Mouse (Mus musculus) Patski (cell line): ENCODE results near the gene Cmtm7. TPM values are rescaled to one million over a fixed set of nuclear protein-coding genes. Genes with fewer than 3 reads are reported as not detected.

ENCODE experiments used
- ATAC-seq: fragments of 100-300 bp; one replicate; pipeline ENCODE4 v1.8.0; 2021
- CTCF ChIA-PET: fragments of 350-600 bp; sonication (Branson Sonifier 250); formaldehyde crosslinking; loops from one replicate; lab custom pipeline; 2022; ENCODE audit warnings: inconsistent platforms; lab: Charles Lee
- POLR2A ChIA-PET: fragments of 350-600 bp; sonication (Branson Sonifier 250); formaldehyde crosslinking; loops from one replicate; lab custom pipeline; 2022; ENCODE audit warnings: antibody characterized with exemption, inconsistent platforms; lab: Charles Lee
- DNase-seq: peaks from one replicate; pipeline ENCODE4 v3.0.0-alpha.2; 2011; ENCODE audit warnings: low read depth, low spot score
- H3K27me3 ChIP-seq: fragments of 371-371 bp; one replicate; pipeline ENCODE4 v1.5.1; 2021
- CTCF ChIP-seq: fragments of 100-300 bp; IDR thresholded peaks from one replicate; pipeline ENCODE4 v1.5.1; 2021
- in situ Hi-C: fragments of 300-500 bp; cut with MboI; formaldehyde crosslinking; loops from 3 replicates; pipeline ENCODE4 v1.11.1; 2018; ENCODE audit warnings: low pct_unique_long_range_greater_than_20kb, mixed read lengths
- polyA plus RNA-seq: library from polyadenylated mRNA; unstranded; gene quantifications from one replicate; pipeline ENCODE4 v1.2.3, GENCODE M21; 2021

The Cmtm7 gene
- polyA plus RNA-seq, 1 experiment from 2014 or later, result 73.0 TPM

DNA sequence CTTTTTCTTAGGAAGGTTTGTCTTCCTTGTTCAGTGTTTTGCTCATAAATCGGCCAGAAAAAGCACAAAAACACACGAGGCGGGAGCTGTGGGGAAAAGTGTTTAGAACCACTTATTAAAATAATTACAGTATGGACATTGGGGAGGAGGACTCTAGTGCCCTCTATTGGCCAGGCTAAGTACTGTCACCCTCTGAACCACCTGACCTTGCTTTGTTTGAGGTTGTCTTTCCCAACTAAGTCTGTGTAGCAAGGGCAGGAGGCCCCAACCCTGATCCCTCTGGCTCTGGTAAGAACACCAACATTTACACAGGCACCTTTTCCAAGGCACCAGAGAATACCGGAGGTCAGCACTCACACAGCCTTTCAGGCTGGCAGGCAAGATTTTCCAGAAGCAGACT, 33.7 kb upstream of the Cmtm7 start:
- CTCF ChIA-PET, result interaction anchor here (0.9 kb wide), 1 partner anchor 64 kb away, joined by 3 read pairs; no protein-coding TSS in a partner anchor
- ATAC-seq (no peak), DNase-seq (no peak)
- in situ Hi-C loops, result no loop called here
- POLR2A ChIA-PET, result no interaction called here
- H3K27me3 ChIP-seq, result no peaks in the 10 kb centered on the region
- peak; percentile 77 for TF ChIP-seq CTCF

DNA sequence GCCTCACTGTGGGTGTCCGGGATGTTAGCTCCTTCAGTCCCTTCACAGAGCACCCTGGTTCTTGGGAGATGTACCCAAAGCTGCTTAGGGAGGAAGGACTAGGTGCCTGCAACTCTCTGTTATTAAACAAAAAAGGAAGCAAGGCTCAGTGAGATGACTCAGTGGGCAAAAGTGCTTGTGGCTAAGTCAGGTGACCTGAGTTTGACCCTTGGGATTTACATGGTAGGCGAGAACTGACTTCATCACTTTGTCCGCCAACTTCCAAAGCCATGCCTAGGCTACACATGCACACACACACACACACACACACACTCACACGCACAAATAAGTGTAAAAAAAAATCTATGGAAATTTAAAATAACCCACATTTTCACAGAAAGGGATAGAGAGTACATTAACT, 30.3 kb upstream of the Cmtm7 start:
- TF ChIP-seq CTCF, result no peak
- H3K27me3 ChIP-seq, result no peaks in the 10 kb centered on the region
- DNase-seq (no peak), ATAC-seq (no peak)
- POLR2A ChIA-PET, result no interaction called here
- in situ Hi-C loops, result no loop called here
- CTCF ChIA-PET, result no interaction called here

DNA sequence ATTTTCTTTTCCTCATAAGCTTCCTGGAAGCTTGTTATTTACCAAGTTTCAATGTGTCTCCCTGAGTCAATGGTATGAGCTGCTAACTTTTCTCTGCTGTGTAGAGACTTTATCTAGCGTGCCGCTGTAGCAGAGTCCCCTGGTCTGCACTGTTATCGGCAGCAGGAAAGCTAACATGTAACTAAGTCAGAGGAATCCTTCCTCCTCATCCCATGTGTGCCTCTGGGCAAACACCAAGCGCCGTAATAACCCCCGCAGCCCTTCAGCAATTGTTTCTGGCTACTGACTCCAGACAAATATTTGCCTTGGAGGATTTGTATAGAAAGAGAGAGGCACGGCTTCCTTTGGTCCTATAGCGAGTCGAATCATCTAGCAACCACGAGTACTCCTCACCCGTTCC, 29.2 kb upstream of the Cmtm7 start:
- no peak for DNase-seq
- ChIA-PET POLR2A (no interaction called here), CTCF (no interaction called here)
- no peak for ATAC-seq
- in situ Hi-C loops, result no loop called here
- TF ChIP-seq CTCF, result no peak
- H3K27me3 ChIP-seq, result no peaks in the 10 kb centered on the region

DNA sequence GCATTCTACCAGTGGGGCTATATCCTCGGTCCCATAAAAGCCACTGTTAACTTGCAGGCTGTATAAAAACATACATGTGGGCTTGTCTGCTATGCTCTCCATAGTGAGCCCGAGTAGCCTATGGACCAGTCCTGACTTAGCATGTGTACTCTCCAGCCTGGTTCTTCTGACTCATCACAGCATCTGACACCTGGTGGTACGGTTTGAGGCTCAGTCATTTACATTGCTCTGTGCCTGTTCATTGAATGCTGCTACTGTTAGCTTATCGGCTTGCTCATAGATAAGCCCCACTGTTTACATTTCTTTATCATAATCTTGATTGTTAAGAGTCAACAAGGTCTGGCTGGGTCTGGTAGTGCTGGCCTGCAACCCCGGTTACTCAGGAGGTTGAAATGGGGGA, 27.0 kb upstream of the Cmtm7 start:
- no peak for TF ChIP-seq CTCF
- H3K27me3 ChIP-seq, result no peaks in the 10 kb centered on the region
- ATAC-seq (no peak), DNase-seq (no peak)
- POLR2A ChIA-PET, result no interaction called here
- in situ Hi-C loops, result no loop called here
- CTCF ChIA-PET, result no interaction called here

DNA sequence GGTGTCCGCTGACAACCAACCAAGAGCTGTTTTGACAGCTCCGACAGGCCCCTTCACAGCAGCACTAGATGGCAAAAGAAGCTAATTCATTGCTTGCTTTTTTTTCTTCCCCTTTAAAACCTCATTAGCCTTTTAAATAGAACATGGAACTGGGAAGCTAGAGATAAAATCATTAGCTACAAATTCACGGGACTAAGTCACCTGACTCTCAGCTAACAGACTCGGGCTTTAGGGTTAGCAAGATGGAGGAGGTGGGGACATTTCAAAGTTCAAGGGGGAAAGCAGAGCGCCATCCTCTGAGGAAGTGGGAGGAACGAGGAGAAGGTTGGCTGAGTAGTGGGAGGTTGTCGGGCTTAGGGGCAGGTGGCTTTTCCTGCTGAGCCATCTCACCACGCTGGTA, 25.6 kb upstream of the Cmtm7 start:
- no peak for TF ChIP-seq CTCF
- ATAC-seq (no peak), DNase-seq (no peak)
- in situ Hi-C loops, result no loop called here
- POLR2A ChIA-PET, result no interaction called here
- CTCF ChIA-PET, result interaction anchor here (0.9 to 1.6 kb wide), 2 partner anchors 9 to 74 kb away, joined by 3 read pairs; no protein-coding TSS in a partner anchor
- no peaks in the 10 kb centered on the region for H3K27me3 ChIP-seq

DNA sequence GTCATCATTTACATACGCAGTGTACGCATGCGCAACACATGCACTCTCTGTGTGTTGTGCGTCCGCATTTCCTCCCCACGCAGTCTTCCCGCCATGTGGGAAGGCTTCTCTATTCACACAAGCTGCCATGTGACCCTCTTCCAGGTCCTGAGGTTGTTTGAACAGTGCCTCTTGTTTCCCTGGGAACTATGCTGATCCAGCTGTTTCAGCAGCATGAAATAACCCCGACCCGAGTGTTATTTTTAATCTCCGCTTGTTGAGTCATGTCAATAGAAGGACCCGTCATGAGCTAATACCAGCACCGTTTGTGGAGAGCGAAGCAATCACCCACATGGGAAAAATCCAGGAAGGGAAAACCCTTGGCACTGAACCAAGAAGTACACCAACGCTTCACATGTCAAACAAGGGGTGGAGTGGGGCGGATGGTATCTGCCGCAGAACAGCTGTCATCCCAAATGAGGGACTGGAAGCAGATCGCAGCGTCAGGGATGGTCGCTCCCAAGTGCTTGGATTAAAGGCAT, 23.6 kb upstream of the Cmtm7 start:
- ATAC-seq, result no peak
- ChIA-PET CTCF (interaction anchor here (1.3 to 1.4 kb wide), 2 partner anchors 12 to 51 kb away, joined by 3 read pairs; no protein-coding TSS in a partner anchor), POLR2A (no interaction called here)
- H3K27me3 ChIP-seq, result no peaks in the 10 kb centered on the region
- no peak for DNase-seq
- no peak for TF ChIP-seq CTCF
- in situ Hi-C loops, result no loop called here

DNA sequence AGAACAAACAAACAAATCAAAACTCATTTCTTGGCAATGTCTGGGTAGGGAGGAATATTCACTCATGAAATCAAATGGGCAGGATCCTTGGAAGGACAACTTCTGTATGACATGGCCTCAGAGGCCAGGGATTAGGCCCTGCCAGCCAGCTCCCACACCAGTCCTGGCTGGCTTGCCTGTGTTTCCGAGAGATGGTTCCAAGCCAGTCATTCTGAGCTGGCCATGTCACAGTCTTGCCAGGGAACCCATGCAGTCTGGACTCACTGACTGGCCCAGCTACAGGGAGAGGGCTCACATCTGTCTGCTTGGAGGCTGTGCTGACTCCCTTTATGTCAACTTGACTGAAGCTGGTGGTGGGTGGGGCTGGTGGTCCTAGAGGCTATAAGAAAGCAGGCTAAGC, 20.5 kb upstream of the Cmtm7 start:
- in situ Hi-C loops, result no loop called here
- no peak for DNase-seq
- H3K27me3 ChIP-seq, result no peaks in the 10 kb centered on the region

DNA sequence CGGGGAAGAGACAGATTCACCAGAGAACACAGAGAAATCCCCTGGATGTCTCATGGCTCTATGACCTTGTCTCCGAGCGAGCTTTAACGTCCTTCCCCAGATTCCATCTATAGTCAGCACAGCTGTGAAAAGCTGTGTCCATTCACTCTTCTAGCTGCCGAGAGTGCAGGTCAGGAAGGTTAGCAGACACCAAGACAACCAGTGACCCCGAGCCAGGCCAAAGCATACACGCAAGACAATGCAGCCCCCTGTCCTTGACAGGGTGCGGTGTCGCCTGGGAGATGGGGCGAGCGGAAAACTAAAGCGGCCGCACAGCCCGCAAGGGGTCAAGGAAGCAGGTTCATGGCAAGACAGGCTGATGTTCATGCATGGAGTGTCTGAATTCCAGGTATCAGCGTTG, 19.6 kb upstream of the Cmtm7 start:
- no peak for TF ChIP-seq CTCF
- DNase-seq (no peak), ATAC-seq (no peak)
- H3K27me3 ChIP-seq, result no peaks in the 10 kb centered on the region
- ChIA-PET CTCF (interaction anchor here (0.8 to 2.5 kb wide), 2 partner anchors 81 to 86 kb away, joined by 3 to 6 read pairs; no protein-coding TSS in a partner anchor), POLR2A (no interaction called here)
- in situ Hi-C loops, result no loop called here

More for the DNA sequence above, 20.5 kb upstream of the Cmtm7 start:
- TF ChIP-seq CTCF, result no peak
- ChIA-PET CTCF (interaction anchor here (2.5 kb wide), 1 partner anchor 85 kb away, joined by 6 read pairs; no protein-coding TSS in a partner anchor), POLR2A (interaction anchor here (0.6 kb wide), 1 partner anchor 50 kb away, joined by 4 read pairs; no protein-coding TSS in a partner anchor)
- no peak for ATAC-seq

DNA sequence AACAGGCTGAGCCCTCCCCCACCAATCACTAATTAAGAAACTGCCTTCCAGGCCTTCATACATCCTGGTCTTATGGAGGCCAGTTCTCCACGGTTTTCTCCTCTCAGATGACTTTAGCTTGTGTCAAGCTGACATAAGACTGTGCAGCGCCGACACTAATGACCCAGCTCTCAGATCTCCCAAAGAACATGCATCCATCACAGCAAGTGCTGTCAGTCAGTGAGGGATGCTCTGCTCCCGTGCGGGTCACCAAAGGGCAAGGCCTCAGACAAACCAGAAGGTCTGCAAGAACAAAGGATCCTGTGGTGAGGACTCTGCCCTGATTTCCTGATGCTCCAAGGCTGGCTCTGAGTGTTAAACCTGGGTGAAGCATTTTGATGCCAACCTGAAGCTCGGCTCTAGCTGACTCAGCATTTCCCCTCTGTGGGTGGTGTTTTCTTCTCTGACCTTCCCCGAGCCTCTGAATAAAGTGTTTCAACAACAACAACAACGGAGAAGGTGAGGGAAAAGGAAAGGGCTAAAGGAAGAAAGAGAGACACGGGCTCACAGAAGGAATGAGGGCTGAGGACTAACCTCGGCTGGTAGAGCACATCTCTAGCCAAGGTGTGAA, 17.9 kb upstream of the Cmtm7 start:
- no peaks in the 10 kb centered on the region for H3K27me3 ChIP-seq
- no peak for TF ChIP-seq CTCF
- POLR2A ChIA-PET, result interaction anchor here (1.1 kb wide), 1 partner anchor 43 kb away, joined by 3 read pairs; no protein-coding TSS in a partner anchor
- DNase-seq, result no peak
- CTCF ChIA-PET, result interaction anchor here (1.5 to 2.4 kb wide), 3 partner anchors 88 to 157 kb away, joined by 4 to 8 read pairs (median 5); no protein-coding TSS in a partner anchor
- no peak for ATAC-seq
- in situ Hi-C loops, result loop anchor here (5.0 kb wide), 1 partner anchor 83 kb away; no protein-coding TSS in a partner anchor

DNA sequence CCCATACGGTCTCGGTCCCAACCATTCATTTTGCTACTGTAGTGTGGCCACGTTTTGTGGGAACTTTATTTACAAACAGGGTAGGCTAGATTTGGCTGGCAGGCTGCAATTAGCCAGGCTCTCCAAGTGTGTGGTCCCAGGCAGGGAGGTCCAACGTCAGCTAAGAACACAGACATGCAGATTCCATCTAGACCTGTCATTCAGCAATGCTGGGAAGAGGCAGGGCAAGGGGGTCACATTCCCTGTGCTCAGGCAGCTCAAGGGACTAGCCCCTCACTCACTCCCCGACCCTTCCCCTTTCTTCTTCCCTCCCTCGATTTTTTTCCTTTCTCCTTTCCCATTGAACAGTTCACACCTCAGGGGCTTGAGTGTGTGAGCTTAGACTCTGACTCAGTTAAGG, 17.2 kb upstream of the Cmtm7 start:
- no peak for ATAC-seq
- TF ChIP-seq CTCF, result no peak
- DNase-seq, result no peak
- ChIA-PET POLR2A (interaction anchor here (0.6 to 1.1 kb wide), 2 partner anchors 44 to 91 kb away, joined by 3 to 14 read pairs; no protein-coding TSS in a partner anchor), CTCF (interaction anchor here (1.2 to 2.4 kb wide), 6 partner anchors 43 to 158 kb away, joined by 3 to 8 read pairs (median 4); no protein-coding TSS in a partner anchor)
- in situ Hi-C loops, result loop anchor here (5.0 kb wide), 1 partner anchor 83 kb away; no protein-coding TSS in a partner anchor
- no peaks in the 10 kb centered on the region for H3K27me3 ChIP-seq
